Mouse (Mus musculus) liver, adult 2 months (tissue): ENCODE measurements around the gene Homer2. TPM values are rescaled to one million over a fixed set of nuclear protein-coding genes. Genes with fewer than 3 reads are reported as not detected.

Experiments
- DNase-seq: peaks from one replicate; pipeline ENCODE4 v3.0.0-alpha.2; 2011; ENCODE audit warnings: low read depth, low spot score; ENCODE audit errors: extremely low read depth
- H3K27ac ChIP-seq: fragments of 200-500 bp; replicated peaks from 2 replicates; pipeline ENCODE4 v1.5.1; 2012; ENCODE audit warnings: low read depth, mild to moderate bottlenecking, control low read depth, inconsistent platforms, low read length; ENCODE audit not compliant: insufficient read depth
- H3K27me3 ChIP-seq: fragments of 200-500 bp; 2 replicates; pipeline ENCODE4 v1.6.1; 2012; ENCODE audit warnings: mild to moderate bottlenecking, moderate library complexity, low read length, inconsistent platforms; ENCODE audit not compliant: control insufficient read depth, insufficient read depth
- H3K36me3 ChIP-seq: fragments of 200-500 bp; 2 replicates; pipeline ENCODE4 v1.6.1; 2012; ENCODE audit warnings: low read length, inconsistent platforms; ENCODE audit not compliant: control insufficient read depth, insufficient read depth
- H3K4me1 ChIP-seq: fragments of 200-500 bp; 2 replicates; pipeline ENCODE4 v1.6.1; 2011; ENCODE audit warnings: low read length; ENCODE audit not compliant: control insufficient read depth, insufficient read depth
- H3K4me3 ChIP-seq: fragments of 200-500 bp; 2 replicates; pipeline ENCODE4 v1.5.1; 2011; ENCODE audit warnings: low read depth, mild to moderate bottlenecking, control low read depth, low read length, moderate library complexity; ENCODE audit not compliant: insufficient read depth
- H3K79me2 ChIP-seq: fragments of 200-500 bp; 2 replicates; pipeline ENCODE4 v1.6.1; 2012; ENCODE audit warnings: inconsistent platforms, mild to moderate bottlenecking, low read length, moderate library complexity; ENCODE audit not compliant: control insufficient read depth, insufficient read depth
- H3K9ac ChIP-seq: fragments of 200-500 bp; 2 replicates; pipeline ENCODE4 v1.6.1; 2012; ENCODE audit warnings: low read depth, mild to moderate bottlenecking, control low read depth, inconsistent platforms, low read length
- CTCF ChIP-seq: fragments of 200-500 bp; IDR thresholded peaks from 2 replicates; pipeline ENCODE4 v1.5.1; 2011; ENCODE audit warnings: low read depth, low read length, control low read depth
- POLR2A ChIP-seq: fragments of 200-500 bp; IDR thresholded peaks from 2 replicates; pipeline ENCODE4 v1.6.1; 2011; ENCODE audit warnings: low read length, control low read depth; ENCODE audit not compliant: insufficient read depth; ENCODE audit errors: extremely low read depth
- WGBS: fragments of 180-500 bp; shearing (Covaris S2); methylation state at CpG from one replicate; pipeline ENCODE4 v1.1.7; 2018; 5-methylcytosine and 5-hydroxymethylcytosine counted together
- polyA plus RNA-seq: library from polyadenylated mRNA; depleted of rRNA; stranded (reverse); fragments of >200 nt; gene quantifications from 2 replicates; pipeline ENCODE4 v1.2.3, GENCODE M21; 2012
- total RNA-seq: library from RNA; depleted of rRNA; stranded (reverse); fragments of >200 nt; gene quantifications from 2 replicates; pipeline ENCODE4 v1.2.3, GENCODE M21; 2014

The Homer2 gene
- total and polyA plus RNA-seq, 2 experiments: 18.4 to 32.2 TPM

DNA sequence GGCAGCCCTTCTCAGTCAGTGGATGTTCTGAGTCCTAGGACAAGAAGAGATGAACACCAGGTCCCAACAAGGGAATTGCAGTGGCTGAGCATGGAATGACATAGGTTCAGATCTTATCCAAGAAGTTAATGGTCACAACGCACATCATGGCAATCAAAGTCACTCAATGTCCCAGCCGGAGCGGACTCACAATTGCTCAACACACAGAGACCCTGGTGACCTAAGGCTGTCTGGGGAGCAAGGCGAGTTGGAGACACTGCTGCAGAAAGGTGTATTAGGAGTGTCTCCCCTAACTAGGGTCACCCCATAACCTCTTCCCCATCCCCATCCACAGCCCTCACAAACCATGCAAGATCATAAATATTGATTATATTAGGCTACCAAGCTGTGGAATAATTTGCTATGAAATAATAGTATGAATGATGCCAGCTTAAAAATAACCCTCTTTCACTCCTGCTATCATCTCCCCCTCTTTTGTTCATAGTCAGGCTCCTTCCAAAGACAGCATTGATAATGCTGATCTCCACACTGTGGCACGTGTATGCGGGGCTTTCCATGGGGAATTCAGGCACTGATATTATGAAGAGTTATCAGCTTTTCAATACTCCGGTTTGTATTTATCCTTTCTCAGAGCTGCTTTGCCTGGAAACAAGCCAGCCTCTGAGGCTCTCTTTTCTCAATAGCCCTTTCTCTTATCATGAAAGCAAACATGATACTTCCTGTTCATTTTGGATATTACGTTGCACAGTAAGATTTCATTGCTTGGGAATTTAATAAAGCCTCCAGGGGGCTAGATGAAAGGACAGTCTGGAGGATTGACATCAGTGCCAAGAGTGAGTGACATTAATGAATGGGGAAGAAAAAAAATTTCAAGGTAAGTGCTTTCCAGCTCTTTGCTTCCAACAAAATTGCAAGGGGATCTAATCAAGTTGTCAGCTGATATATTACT is 147.0 kb downstream of the Homer2 start:
- 52% methylated on average over 8 of the region's 8 CpGs for WGBS
- Histone ChIP-seq H3K4me3 (no peak overlapping the region), H3K27ac (no peak overlapping the region)

DNA sequence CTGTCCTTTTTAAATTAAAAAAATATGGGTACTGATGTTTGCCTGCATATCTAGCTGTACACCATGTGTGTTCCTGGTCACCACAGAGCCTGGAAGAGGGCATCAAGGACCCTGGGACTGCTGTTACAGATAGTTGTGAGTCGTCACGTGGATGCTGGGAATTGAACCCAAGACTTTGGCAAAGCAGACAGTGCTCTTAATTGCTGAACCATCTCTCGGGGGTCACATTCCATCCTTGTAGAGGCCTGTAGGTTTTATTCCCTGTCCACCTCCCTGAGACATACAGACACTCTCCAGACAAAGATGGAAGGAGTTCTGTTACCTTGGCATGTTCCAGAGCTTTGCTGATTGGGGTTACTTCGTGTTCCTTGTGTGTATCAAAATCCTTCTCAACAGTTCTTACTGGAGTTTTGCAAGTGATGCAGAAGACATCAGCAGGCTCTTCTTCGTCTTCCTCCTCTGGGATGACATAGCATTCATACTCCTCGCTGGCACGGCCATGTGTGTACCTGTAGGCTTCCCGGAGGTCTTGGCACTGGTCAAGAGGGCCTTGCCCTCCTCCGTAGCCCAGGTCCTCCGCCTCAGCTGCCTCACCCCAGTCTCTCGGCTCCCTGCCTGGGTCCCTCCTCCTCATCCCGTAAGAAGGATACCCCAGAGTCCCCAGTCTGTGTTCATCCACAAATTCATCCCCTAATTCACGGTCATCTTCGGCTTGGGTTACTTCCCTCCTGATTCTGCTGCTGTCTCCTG is 147.9 kb downstream of the Homer2 start:
- 90% methylated on average over 14 of the region's 14 CpGs for WGBS

More for the DNA sequence above, 147.0 kb downstream of the Homer2 start:
- no peak for TF ChIP-seq CTCF
- no peak for TF ChIP-seq POLR2A
- no peak overlapping the region for H3K9ac ChIP-seq
- no peaks in the 10 kb centered on the region for H3K79me2 ChIP-seq
- H3K4me1 ChIP-seq: 0 out of 2 replicates have a peak, but pooled peaks cover 2% of the 10 kb centered on the region
- no peaks in the 10 kb centered on the region for H3K36me3 ChIP-seq
- DNase-seq: no peak
- no peaks in the 10 kb centered on the region for H3K27me3 ChIP-seq

DNA sequence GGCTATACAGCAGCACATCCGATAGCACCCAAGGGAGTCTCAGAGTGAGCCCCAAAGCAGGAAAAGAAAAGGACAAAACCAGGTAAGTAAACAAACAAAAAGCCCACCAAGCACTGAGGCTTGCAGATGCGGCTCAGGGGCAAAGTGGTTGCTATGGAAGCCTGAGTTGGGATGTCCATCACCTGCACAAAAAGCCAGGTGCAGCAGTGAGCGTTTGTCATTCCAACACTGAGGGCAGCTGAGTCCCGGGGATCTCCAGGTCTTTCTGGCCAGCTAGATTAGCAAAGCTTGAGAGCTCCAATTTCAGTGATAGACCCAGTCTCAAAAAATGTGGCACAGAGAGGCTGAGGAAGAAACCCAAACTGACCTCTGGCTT is 149.4 kb downstream of the Homer2 start:
- 62% methylated on average over 4 of the region's 4 CpGs for WGBS
- Histone ChIP-seq H3K36me3 (no peaks in the 10 kb centered on the region), H3K9ac (no peak overlapping the region), H3K79me2 (no peaks in the 10 kb centered on the region), H3K27me3 (no peaks in the 10 kb centered on the region), H3K4me1 (0 out of 2 replicates have a peak, but pooled peaks cover 2% of the 10 kb centered on the region), H3K27ac (no peak overlapping the region), H3K4me3 (no peak overlapping the region)
- no peak for DNase-seq
- TF ChIP-seq CTCF (no peak), POLR2A (no peak)

More for the DNA sequence above, 147.9 kb downstream of the Homer2 start:
- H3K9ac ChIP-seq: no peak overlapping the region
- 0 out of 2 replicates have a peak, but pooled peaks cover 2% of the 10 kb centered on the region for H3K4me1 ChIP-seq
- TF ChIP-seq CTCF: no peak
- no peak for TF ChIP-seq POLR2A
- no peaks in the 10 kb centered on the region for H3K36me3 ChIP-seq
- DNase-seq: no peak
- H3K79me2 ChIP-seq: no peaks in the 10 kb centered on the region
- no peaks in the 10 kb centered on the region for H3K27me3 ChIP-seq
- H3K27ac ChIP-seq: no peak overlapping the region
- no peak overlapping the region for H3K4me3 ChIP-seq

DNA sequence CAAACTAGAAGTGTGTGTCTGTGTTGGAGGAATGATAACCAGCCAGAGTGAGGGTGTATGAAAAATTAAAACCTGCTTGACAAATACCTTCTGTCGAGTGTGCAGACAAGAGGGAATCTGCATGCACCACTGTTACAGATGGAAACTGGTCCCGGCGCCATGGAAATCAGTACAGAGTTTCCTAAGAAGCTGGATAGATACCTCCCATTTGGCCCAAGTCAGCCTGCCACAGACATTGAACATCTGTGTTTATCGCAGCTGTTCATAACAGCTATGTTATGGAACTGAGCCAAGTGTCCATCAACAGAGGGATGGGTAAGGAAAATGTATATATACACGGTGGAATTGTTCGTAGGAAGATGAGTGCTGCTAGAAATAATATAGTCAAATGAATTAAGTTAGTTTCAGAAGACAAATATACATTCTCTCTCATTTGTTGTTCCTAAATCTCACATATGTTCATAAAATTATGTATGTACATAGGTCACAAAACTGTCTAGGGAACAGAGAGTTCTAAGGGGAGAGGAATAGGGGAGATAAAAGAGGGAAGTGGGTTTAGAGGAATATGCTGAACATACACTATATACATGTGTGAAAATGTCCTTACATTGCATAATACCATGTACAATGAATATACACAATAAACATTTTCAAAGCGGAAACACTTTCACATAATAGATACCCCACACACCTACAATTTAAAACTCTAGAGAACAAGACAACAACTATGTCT is 149.9 kb downstream of the Homer2 start:
- TF ChIP-seq POLR2A (no peak), CTCF (no peak)
- 86% methylated on average over 7 of the region's 7 CpGs for WGBS

DNA sequence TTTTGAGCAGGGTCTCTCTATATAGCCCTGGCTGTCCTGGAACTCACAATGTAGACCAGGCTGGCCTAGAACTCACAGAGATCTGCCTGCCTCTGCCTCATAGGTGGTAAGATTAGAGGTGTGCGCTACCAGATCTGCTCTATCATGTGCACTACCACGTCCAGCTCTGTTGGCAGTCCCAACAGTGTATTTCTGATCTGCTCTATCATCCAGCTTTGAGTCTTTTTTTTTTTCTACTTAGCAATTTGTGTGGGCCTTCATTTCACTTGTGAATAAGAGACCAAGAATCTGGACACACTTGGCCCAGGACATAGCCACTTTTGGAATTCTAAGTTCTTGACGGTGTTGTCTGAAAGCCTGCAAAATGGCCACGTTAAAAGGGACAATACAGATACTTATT is 150.5 kb downstream of the Homer2 start:
- no peaks in the 10 kb centered on the region for H3K79me2 ChIP-seq
- WGBS: 86% methylated on average over 4 of the region's 4 CpGs
- 0 out of 2 replicates have a peak, but pooled peaks cover 2% of the 10 kb centered on the region for H3K4me1 ChIP-seq
- H3K27me3 ChIP-seq: no peaks in the 10 kb centered on the region
- no peak for DNase-seq
- no peak overlapping the region for H3K4me3 ChIP-seq
- no peaks in the 10 kb centered on the region for H3K36me3 ChIP-seq
- H3K9ac ChIP-seq: no peak overlapping the region
- H3K27ac ChIP-seq: no peak overlapping the region
- TF ChIP-seq CTCF (no peak), POLR2A (no peak)

More for the DNA sequence above, 149.9 kb downstream of the Homer2 start:
- Histone ChIP-seq H3K79me2 (no peaks in the 10 kb centered on the region), H3K4me3 (no peak overlapping the region), H3K36me3 (no peaks in the 10 kb centered on the region), H3K4me1 (0 out of 2 replicates have a peak, but pooled peaks cover 2% of the 10 kb centered on the region), H3K9ac (no peak overlapping the region), H3K27ac (no peak overlapping the region), H3K27me3 (no peaks in the 10 kb centered on the region)
- no peak for DNase-seq
